Mouse (Mus musculus) MEL (cell line): ENCODE measurements around the gene Srsf2.

Experiments used
- CTCF ChIP-seq, 3 experiments: IDR thresholded peaks in 2 of 3; conservative IDR thresholded peaks in 1 of 3; 2 replicates each; pipeline ENCODE4 v1.5.1; 2011 to 2012; ENCODE audit warnings: low read length in 3 of 3, low read depth in 2 of 3, mild to moderate bottlenecking in 2 of 3, improper control_type of control experiment in 1 of 3, inconsistent platforms in 1 of 3, mixed read lengths in 1 of 3, moderate library complexity in 1 of 3; ENCODE audit not compliant: control insufficient read depth in 1 of 3, insufficient read depth in 1 of 3, poor library complexity in 1 of 3, severe bottlenecking in 1 of 3
- EP300 ChIP-seq, 2 experiments: IDR thresholded peaks; 2 replicates each; pipeline ENCODE4 v1.6.1; 2011; ENCODE audit warnings: improper control_type of control experiment in 2 of 2, low read length in 2 of 2, low read depth in 1 of 2, mild to moderate bottlenecking in 1 of 2
- GATA1 ChIP-seq: IDR thresholded peaks from 2 replicates; pipeline ENCODE4 v1.6.1; 2011; ENCODE audit warnings: low read depth, low read length, improper control_type of control experiment
- MEF2A ChIP-seq: IDR thresholded peaks from 2 replicates; pipeline ENCODE4 v1.6.1; 2014; ENCODE audit warnings: low read depth, mild to moderate bottlenecking, inconsistent platforms, low read length, improper control_type of control experiment; ENCODE audit not compliant: poor library complexity, insufficient replicate concordance, severe bottlenecking; ENCODE audit errors: extremely low read depth
- MXI1 ChIP-seq: IDR thresholded peaks from 2 replicates; pipeline ENCODE4 v1.6.1; 2011; ENCODE audit warnings: mild to moderate bottlenecking, low read depth, low read length, improper control_type of control experiment
- NELFE ChIP-seq: IDR thresholded peaks from 2 replicates; pipeline ENCODE4 v1.6.1; 2011; ENCODE audit warnings: low read depth, low read length, improper control_type of control experiment
- POLR2A ChIP-seq, 2 experiments: IDR thresholded peaks; 2 replicates each; pipeline ENCODE4 v1.6.1; 2011 to 2012; ENCODE audit warnings: low read length in 2 of 2, mild to moderate bottlenecking in 2 of 2, control low read depth in 1 of 2, improper control_type of control experiment in 1 of 2, low read depth in 1 of 2, moderate library complexity in 1 of 2; ENCODE audit not compliant: control insufficient read depth in 1 of 2, insufficient read depth in 1 of 2, poor library complexity in 1 of 2
- POLR2AphosphoS2 ChIP-seq: IDR thresholded peaks from 2 replicates; pipeline ENCODE4 v1.6.1; 2011; ENCODE audit warnings: low read length, improper control_type of control experiment
- TAL1 ChIP-seq: IDR thresholded peaks from 2 replicates; pipeline ENCODE4 v1.6.1; 2012; ENCODE audit warnings: mild to moderate bottlenecking, inconsistent platforms, low read length, moderate library complexity, mixed read lengths
- TCF12 ChIP-seq: IDR thresholded peaks from 2 replicates; pipeline ENCODE4 v1.6.1; 2014; ENCODE audit warnings: low read depth, mild to moderate bottlenecking, inconsistent platforms, low read length, improper control_type of control experiment, moderate library complexity
- UBTF ChIP-seq: IDR thresholded peaks from 2 replicates; pipeline ENCODE4 v1.6.1; 2012; ENCODE audit warnings: low read depth, mild to moderate bottlenecking, inconsistent platforms, low read length, improper control_type of control experiment, moderate library complexity, borderline replicate concordance; ENCODE audit not compliant: insufficient read depth
- USF1 ChIP-seq: IDR thresholded peaks from 2 replicates; pipeline ENCODE4 v1.6.1; 2014; ENCODE audit warnings: low read depth, mild to moderate bottlenecking, inconsistent platforms, low read length, improper control_type of control experiment, moderate library complexity
- ZC3H11A ChIP-seq: IDR thresholded peaks from 2 replicates; pipeline ENCODE4 v1.6.1; 2012; ENCODE audit warnings: low read depth, mild to moderate bottlenecking, inconsistent platforms, low read length, improper control_type of control experiment

DNA sequence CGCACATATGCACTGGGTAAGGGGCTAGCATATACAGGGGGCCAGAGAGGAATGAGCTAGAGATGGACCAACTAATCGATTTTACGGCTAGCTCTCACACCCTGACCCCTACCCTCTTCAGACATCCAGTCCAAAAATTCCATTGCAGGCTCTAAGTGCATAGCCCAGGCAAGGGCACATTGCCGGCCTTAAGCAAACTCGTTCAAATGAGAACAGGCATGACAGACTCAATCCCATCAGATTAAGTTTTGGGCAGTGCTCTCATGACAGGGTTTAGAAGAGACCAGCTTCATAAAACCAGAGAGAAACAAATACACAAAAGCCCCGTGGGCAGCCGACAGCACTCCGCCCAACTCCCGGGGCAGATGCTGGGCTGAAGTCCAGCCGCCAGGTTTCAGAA lies 30.7 kb downstream of the Srsf2 start:
- TF ChIP-seq EP300 (IDR thresholded peaks at IDR 0.05; ENCODE audit: low read depth in 1 of 2, low read length in 2 of 2) (no peak), TAL1 (no peak), CTCF (IDR thresholded peaks at IDR 0.05 in 2 of 3, conservative IDR thresholded peaks at IDR 0.05 in 1 of 3; ENCODE audit: control insufficient read depth in 1 of 3, insufficient read depth in 1 of 3, low read depth in 2 of 3, low read length in 3 of 3, poor library complexity in 1 of 3, severe bottlenecking in 1 of 3) (no peak), USF1 (no peak), UBTF (no peak), ZC3H11A (no peak), NELFE (no peak), POLR2AphosphoS2 (no peak), MEF2A (no peak), TCF12 (no peak), GATA1 (no peak), MXI1 (no peak), POLR2A (IDR thresholded peaks at IDR 0.05; ENCODE audit: control insufficient read depth in 1 of 2, insufficient read depth in 1 of 2, low read depth in 1 of 2, low read length in 2 of 2, poor library complexity in 1 of 2) (no peak)
